Mouse (Mus musculus) myocyte (in vitro differentiated cells): ENCODE measurements around the gene Nelfb.

Experiments
- CEBPB ChIP-seq: IDR thresholded peaks from 2 replicates; pipeline ENCODE4 v1.6.1; 2011; ENCODE audit warnings: mild to moderate bottlenecking, moderate library complexity; ENCODE audit not compliant: poor library complexity, insufficient read depth, severe bottlenecking
- E2F4 ChIP-seq: IDR thresholded peaks from one replicate; pipeline ENCODE4 v1.6.1; 2011; ENCODE audit warnings: mild to moderate bottlenecking, control low read depth, moderate library complexity; ENCODE audit not compliant: insufficient read depth
- MAX ChIP-seq: IDR thresholded peaks from one replicate; pipeline ENCODE4 v1.6.1; 2011; ENCODE audit warnings: low read depth, mild to moderate bottlenecking, control low read depth
- MYOD1 ChIP-seq, 3 experiments: IDR thresholded peaks; one replicate each; pipeline ENCODE4 v1.6.1; 2011; ENCODE audit warnings: control low read depth in 2 of 3, low read depth in 2 of 3, mild to moderate bottlenecking in 2 of 3, moderate library complexity in 1 of 3; ENCODE audit not compliant: insufficient read length in 2 of 3, control insufficient read depth in 1 of 3
- MYOG ChIP-seq, 3 experiments: IDR thresholded peaks; one replicate each; pipeline ENCODE4 v1.6.1; 2011; ENCODE audit warnings: control low read depth in 2 of 3, low read depth in 2 of 3, mild to moderate bottlenecking in 2 of 3; ENCODE audit not compliant: insufficient read length in 2 of 3, control insufficient read depth in 1 of 3, insufficient read depth in 1 of 3
- POLR2A ChIP-seq: IDR thresholded peaks from one replicate; pipeline ENCODE4 v1.6.1; 2011; ENCODE audit warnings: low read depth, mild to moderate bottlenecking, control low read depth, moderate library complexity; ENCODE audit not compliant: insufficient read length
- POLR2AphosphoS2 ChIP-seq: IDR thresholded peaks from one replicate; pipeline ENCODE4 v1.6.1; 2011; ENCODE audit warnings: low read depth, control low read depth; ENCODE audit not compliant: insufficient read length
- TCF12 ChIP-seq: IDR thresholded peaks from one replicate; pipeline ENCODE4 v1.6.1; 2011; ENCODE audit warnings: mild to moderate bottlenecking, control low read depth; ENCODE audit not compliant: poor library complexity, insufficient read depth, severe bottlenecking
- TCF3 ChIP-seq: IDR thresholded peaks from one replicate; pipeline ENCODE4 v1.6.1; 2011; ENCODE audit warnings: low read depth, control low read depth; ENCODE audit not compliant: insufficient read length
- USF1 ChIP-seq: IDR thresholded peaks from one replicate; pipeline ENCODE4 v1.6.1; 2011; ENCODE audit warnings: low read depth, mild to moderate bottlenecking, control low read depth, moderate library complexity

DNA sequence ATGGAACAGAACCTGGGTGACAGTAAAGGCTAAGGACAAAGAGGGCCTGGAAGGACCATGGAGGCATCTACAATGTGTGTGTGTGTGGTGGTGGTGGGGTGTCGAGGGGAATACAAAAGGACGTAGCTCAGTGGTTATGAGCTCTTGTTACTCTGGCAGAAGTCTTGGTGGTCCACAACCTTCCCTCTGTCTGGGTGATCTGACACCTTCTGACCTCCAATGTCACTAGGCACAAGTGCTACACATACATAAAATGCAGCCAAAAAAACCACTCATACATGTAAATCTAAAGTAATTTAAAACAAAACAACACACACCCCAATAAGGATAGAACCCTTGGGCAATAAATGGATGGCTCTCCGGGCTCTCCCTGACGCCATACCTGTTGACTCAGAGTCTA lies 16.1 kb upstream of the Nelfb start:
- TF ChIP-seq TCF12 (no peak), USF1 (no peak), TCF3 (no peak), MAX (no peak), POLR2A (no peak), POLR2AphosphoS2 (no peak), MYOG (IDR thresholded peaks at IDR 0.05; ENCODE audit: control insufficient read depth in 1 of 3, insufficient read depth in 1 of 3, insufficient read length in 2 of 3, low read depth in 2 of 3) (no peak), MYOD1 (IDR thresholded peaks at IDR 0.05; ENCODE audit: control insufficient read depth in 1 of 3, insufficient read length in 2 of 3, low read depth in 2 of 3) (no peak), CEBPB (no peak), E2F4 (no peak)
